Mouse (Mus musculus) liver, postnatal 0 days (tissue): ENCODE measurements around the gene Prune1.

Experiments used
- CTCF ChIP-seq: sonication (generic); IDR thresholded peaks from 2 replicates; pipeline ENCODE4 v1.5.1; 2016; ENCODE audit warnings: antibody characterized with exemption, low read depth
- EP300 ChIP-seq: IDR thresholded peaks from 2 replicates; pipeline ENCODE4 v1.6.1; 2016; ENCODE audit warnings: antibody characterized with exemption, low read depth, mild to moderate bottlenecking

DNA sequence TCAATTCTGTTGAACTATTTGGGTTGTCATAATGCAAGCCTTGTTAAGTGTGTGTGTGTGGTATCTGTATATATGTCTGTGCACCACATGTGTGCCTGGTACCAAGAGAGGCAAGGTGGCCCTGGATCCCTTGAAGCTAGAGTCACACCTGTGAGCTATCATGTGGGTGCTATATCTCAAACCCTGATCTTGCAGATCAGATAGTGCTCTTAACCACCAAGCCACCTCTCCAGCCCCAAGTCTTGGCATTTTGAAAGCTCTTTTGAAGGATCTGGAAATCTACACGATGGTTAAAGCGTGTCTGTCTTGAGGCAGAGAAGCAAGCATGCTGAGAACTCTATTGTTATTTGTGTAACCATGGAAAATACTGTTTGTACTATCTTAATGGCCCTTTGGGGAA is 71.3 kb downstream of the Prune1 start:
- TF ChIP-seq CTCF = no peak
- TF ChIP-seq EP300 = no peak
